Mouse (Mus musculus): ENCODE measurements around the gene Gas2.

Gene Gas2

GRCm38 (mm10) chr7:51861250-51862096, at the start of gene Gas2:
Gene Gas2 (plus strand): TSS chr7:51862015.
- Histone ChIP-seq H3K27me3 (ENCODE audit: insufficient read depth, low read length) (no peaks in the 10 kb centered on the region), H3K4me3 (replicated peaks; ENCODE audit: low read length) (peak within 1 kb of the TSS; percentile 83), H3K36me3 (ENCODE audit: insufficient read depth, low read length) (peaks cover 28% of the 10 kb centered on the region), H3K9me3 (ENCODE audit: low read length) (no peaks in the 10 kb centered on the region), H3K4me1 (replicated peaks; ENCODE audit: low read depth, low read length) (peaks cover 16% of the 10 kb centered on the region)
- TF ChIP-seq CTCF (conservative IDR thresholded peaks at IDR 0.05; ENCODE audit: low read length) (no peak), POU5F1 (IDR thresholded peaks at IDR 0.05; ENCODE audit: borderline replicate concordance, low read length) (no peak), NANOG (IDR thresholded peaks at IDR 0.05; ENCODE audit: borderline replicate concordance, low read length) (no peak)

GRCm38 (mm10) chr7:51815473-51816282, 46.1 kb upstream of the Gas2 start:
- Histone ChIP-seq H3K4me1 (replicated peaks; ENCODE audit: low read depth, low read length) (no peaks in the 10 kb centered on the region), H3K27me3 (ENCODE audit: insufficient read depth, low read length) (no peaks in the 10 kb centered on the region), H3K9me3 (ENCODE audit: low read length) (no peaks in the 10 kb centered on the region), H3K36me3 (ENCODE audit: insufficient read depth, low read length) (no peaks in the 10 kb centered on the region), H3K4me3 (replicated peaks; ENCODE audit: low read length) (no peak overlapping the region)
- TF ChIP-seq CTCF (conservative IDR thresholded peaks at IDR 0.05; ENCODE audit: low read length) (no peak; the same call in 1 of the 2 replicates), NANOG (IDR thresholded peaks at IDR 0.05; ENCODE audit: borderline replicate concordance, low read length) (no peak), POU5F1 (IDR thresholded peaks at IDR 0.05; ENCODE audit: borderline replicate concordance, low read length) (no peak)

GRCm38 (mm10) chr7:51816283-51816839, 45.5 kb upstream of the Gas2 start:
- no peak overlapping the region for H3K4me3 ChIP-seq (replicated peaks; ENCODE audit: low read length)
- no peaks in the 10 kb centered on the region for H3K4me1 ChIP-seq (replicated peaks; ENCODE audit: low read depth, low read length)
- TF ChIP-seq POU5F1 (IDR thresholded peaks at IDR 0.05; ENCODE audit: borderline replicate concordance, low read length) (no peak), CTCF (conservative IDR thresholded peaks at IDR 0.05; ENCODE audit: low read length) (no peak), NANOG (IDR thresholded peaks at IDR 0.05; ENCODE audit: borderline replicate concordance, low read length) (no peak)
- no peaks in the 10 kb centered on the region for H3K27me3 ChIP-seq (ENCODE audit: insufficient read depth, low read length)
- H3K36me3 ChIP-seq (ENCODE audit: insufficient read depth, low read length) = no peaks in the 10 kb centered on the region
- no peaks in the 10 kb centered on the region for H3K9me3 ChIP-seq (ENCODE audit: low read length)

GRCm38 (mm10) chr7:51818251-51818974, 43.4 kb upstream of the Gas2 start:
- no peak for TF ChIP-seq NANOG (IDR thresholded peaks at IDR 0.05; ENCODE audit: borderline replicate concordance, low read length)
- no peak for TF ChIP-seq POU5F1 (IDR thresholded peaks at IDR 0.05; ENCODE audit: borderline replicate concordance, low read length)
- TF ChIP-seq CTCF (conservative IDR thresholded peaks at IDR 0.05; ENCODE audit: low read length) = no peak
- Histone ChIP-seq H3K36me3 (ENCODE audit: insufficient read depth, low read length) (no peaks in the 10 kb centered on the region), H3K4me1 (replicated peaks; ENCODE audit: low read depth, low read length) (no peaks in the 10 kb centered on the region), H3K27me3 (ENCODE audit: insufficient read depth, low read length) (no peaks in the 10 kb centered on the region), H3K9me3 (ENCODE audit: low read length) (no peaks in the 10 kb centered on the region), H3K4me3 (replicated peaks; ENCODE audit: low read length) (no peak overlapping the region)

GRCm38 (mm10) chr7:51819891-51820290, 41.9 kb upstream of the Gas2 start:
- no peaks in the 10 kb centered on the region for H3K4me1 ChIP-seq (replicated peaks; ENCODE audit: low read depth, low read length)
- H3K4me3 ChIP-seq (replicated peaks; ENCODE audit: low read length) = no peak overlapping the region
- H3K36me3 ChIP-seq (ENCODE audit: insufficient read depth, low read length) = no peaks in the 10 kb centered on the region
- H3K9me3 ChIP-seq (ENCODE audit: low read length) = no peaks in the 10 kb centered on the region
- TF ChIP-seq POU5F1 (IDR thresholded peaks at IDR 0.05; ENCODE audit: borderline replicate concordance, low read length) = no peak
- TF ChIP-seq CTCF (conservative IDR thresholded peaks at IDR 0.05; ENCODE audit: low read length) = no peak
- H3K27me3 ChIP-seq (ENCODE audit: insufficient read depth, low read length) = no peaks in the 10 kb centered on the region

GRCm38 (mm10) chr7:51821467-51821866, 40.3 kb upstream of the Gas2 start:
- no peaks in the 10 kb centered on the region for H3K27me3 ChIP-seq (ENCODE audit: insufficient read depth, low read length)
- H3K4me3 ChIP-seq (replicated peaks; ENCODE audit: low read length) = no peak overlapping the region
- no peaks in the 10 kb centered on the region for H3K36me3 ChIP-seq (ENCODE audit: insufficient read depth, low read length)
- H3K4me1 ChIP-seq (replicated peaks; ENCODE audit: low read depth, low read length) = no peaks in the 10 kb centered on the region
- H3K9me3 ChIP-seq (ENCODE audit: low read length) = no peaks in the 10 kb centered on the region
- no peak for TF ChIP-seq NANOG (IDR thresholded peaks at IDR 0.05; ENCODE audit: borderline replicate concordance, low read length)
- no peak for TF ChIP-seq CTCF (conservative IDR thresholded peaks at IDR 0.05; ENCODE audit: low read length)
- TF ChIP-seq POU5F1 (IDR thresholded peaks at IDR 0.05; ENCODE audit: borderline replicate concordance, low read length) = no peak

- Histone ChIP-seq H3K9me3 (ENCODE audit: low read length) (no peaks in the 10 kb centered on the region), H3K4me1 (replicated peaks; ENCODE audit: low read depth, low read length) (no peaks in the 10 kb centered on the region), H3K36me3 (ENCODE audit: insufficient read depth, low read length) (no peaks in the 10 kb centered on the region), H3K4me3 (replicated peaks; ENCODE audit: low read length) (no peak overlapping the region), H3K27me3 (ENCODE audit: insufficient read depth, low read length) (no peaks in the 10 kb centered on the region)
- TF ChIP-seq NANOG (IDR thresholded peaks at IDR 0.05; ENCODE audit: borderline replicate concordance, low read length) = no peak
- no peak for TF ChIP-seq POU5F1 (IDR thresholded peaks at IDR 0.05; ENCODE audit: borderline replicate concordance, low read length)
- TF ChIP-seq CTCF (conservative IDR thresholded peaks at IDR 0.05; ENCODE audit: low read length) = no peak
These were observed 38.1 kb upstream of the Gas2 start for GRCm38 (mm10) chr7:51823562-51824338.

Data from E14TG2a.4 (cell line).